Mouse (Mus musculus) spleen, postnatal 4 days (tissue): ENCODE results near the gene Chac1.
A peak's percentile ranks its signal among the peaks of the same experiment; 100 is the strongest.

Source experiments
- DNase-seq, 2 experiments: peaks; one replicate each; pipeline ENCODE4 v3.0.0; 2022; ENCODE audit warnings: low spot score in 2 of 2

The Chac1 gene

GRCm38 (mm10) chr2:119350555-119351486, at the start of gene Chac1:
Chac1 (plus strand) TSS chr2:119351229.
- peak; percentile 87 to 89 for DNase-seq

DNA sequence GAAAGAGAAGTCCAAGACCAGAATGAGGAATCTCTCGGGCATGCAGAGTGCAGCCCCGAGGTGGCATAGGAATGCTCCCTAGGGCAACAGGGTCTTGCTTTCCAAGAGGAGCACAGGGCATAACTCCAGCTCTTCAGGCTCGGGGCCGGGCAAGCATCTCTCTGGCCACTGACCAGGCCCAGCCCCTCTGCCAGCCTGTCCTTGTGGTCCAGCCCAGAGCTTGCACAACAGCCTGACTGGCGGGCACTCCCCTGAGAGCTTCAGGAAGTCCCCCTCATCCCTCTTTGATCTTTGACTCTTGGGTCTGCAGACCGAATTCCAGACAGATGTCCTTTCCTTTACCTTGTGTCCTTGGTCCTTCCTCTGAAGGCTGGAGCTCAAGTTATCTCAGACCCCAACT, 48.2 kb upstream of the Chac1 start:
- DNase-seq: no peak

DNA sequence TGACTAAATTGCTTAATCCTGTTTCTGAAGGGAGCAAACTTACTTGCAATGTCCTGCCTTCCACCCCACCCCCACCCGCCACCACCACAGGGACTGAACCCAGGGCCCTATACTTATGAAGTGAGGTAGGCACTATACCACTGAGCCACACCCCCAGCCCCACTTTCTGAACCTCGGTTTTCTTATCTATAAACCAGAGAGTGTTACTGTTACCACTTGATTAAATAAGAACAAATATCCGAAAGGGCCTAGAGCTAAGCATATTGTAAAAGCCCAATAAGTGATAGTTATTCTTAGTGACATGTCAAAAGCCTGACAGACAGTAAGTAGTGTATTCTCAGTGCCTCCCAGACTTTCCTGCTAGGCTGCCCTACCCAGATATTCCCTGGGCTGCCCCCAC, 46.6 kb upstream of the Chac1 start:
- no peak for DNase-seq

GRCm38 (mm10) chr2:119304798-119305208, 46.2 kb upstream of the Chac1 start:
- no peak for DNase-seq

- no peak for DNase-seq
These were observed 39.5 kb upstream of the Chac1 start for GRCm38 (mm10) chr2:119311544-119311943.

- DNase-seq: no peak
These were observed 38.6 kb upstream of the Chac1 start for GRCm38 (mm10) chr2:119312380-119312958.

GRCm38 (mm10) chr2:119313780-119314479, 37.1 kb upstream of the Chac1 start:
- no peak for DNase-seq

DNA sequence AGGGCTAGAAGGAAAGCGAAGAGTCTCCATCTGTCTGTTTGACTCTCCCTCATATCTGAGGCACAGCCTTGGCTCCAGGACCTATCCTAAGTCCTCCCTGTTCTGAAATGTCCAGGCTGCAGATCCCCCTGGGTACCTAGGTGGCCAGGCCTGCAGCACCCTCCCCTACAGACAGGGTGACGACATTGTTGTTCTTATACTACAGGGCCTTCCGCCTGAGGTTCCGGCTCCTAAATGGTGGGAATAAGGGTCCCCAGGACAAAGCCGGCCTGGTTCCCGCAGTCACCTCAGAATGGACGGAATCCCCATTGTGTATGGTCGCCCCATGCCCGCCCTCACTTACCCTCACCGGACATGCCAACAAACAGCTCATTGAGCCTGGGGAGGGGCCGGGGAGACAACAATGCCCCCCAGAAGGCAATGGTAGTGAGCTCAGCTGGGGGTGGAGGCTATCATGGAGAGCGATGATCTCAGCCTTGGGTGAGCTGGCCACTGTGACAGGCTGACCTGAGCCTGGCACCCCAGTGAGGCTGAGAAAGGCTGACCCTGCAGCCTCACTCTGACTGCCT, 36.2 kb upstream of the Chac1 start:
- no peak for DNase-seq

- no peak for DNase-seq
These were observed 32.9 kb upstream of the Chac1 start for GRCm38 (mm10) chr2:119318043-119318710.

GRCm38 (mm10) chr2:119320571-119320970, 30.5 kb upstream of the Chac1 start:
- DNase-seq: peak in 1 of 2 experiments; percentile 61

GRCm38 (mm10) chr2:119321771-119322586, 29.1 kb upstream of the Chac1 start:
- no peak for DNase-seq

GRCm38 (mm10) chr2:119322587-119323300, 28.3 kb upstream of the Chac1 start:
- peak; percentile 45 to 77 for DNase-seq

GRCm38 (mm10) chr2:119323866-119324575, 27.0 kb upstream of the Chac1 start:
- peak in 1 of 2 experiments; percentile 74 for DNase-seq

DNA sequence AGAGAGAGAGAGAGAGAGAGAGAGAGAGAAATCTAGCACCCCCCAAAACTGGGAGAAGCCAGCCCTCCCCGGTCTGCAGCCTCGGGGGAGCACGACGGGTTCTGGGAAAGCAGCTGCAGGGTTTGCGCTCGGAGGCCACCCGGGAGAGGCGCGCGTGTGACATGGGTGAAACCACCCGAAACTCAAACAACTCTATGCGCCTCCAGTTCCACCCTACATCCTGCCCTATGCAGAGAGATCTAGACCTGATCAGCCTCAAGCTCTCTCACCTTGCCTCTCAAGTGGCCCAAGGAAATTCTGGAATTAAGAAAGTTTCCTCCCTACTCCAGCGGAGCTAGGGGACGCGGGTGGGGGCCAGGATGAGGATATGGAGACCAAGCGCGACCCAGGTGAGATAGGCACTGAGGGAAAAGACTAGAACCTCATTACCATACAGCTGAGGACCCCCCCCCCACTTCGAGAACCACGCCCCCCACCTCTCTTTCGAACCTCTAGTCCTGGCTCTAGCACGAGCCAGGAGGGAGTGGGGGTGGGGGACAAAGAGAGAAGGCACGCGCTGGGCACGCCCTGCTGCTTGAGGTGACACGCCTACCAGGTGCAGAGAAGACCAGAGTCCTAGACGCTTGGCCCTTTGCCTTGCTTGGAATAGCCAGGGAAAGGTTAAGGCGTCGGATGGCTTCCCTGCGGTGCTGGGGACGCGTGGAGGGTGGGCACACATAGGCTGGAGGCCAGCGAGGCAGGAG, 26.3 kb upstream of the Chac1 start:
- peak in 1 of 2 experiments; percentile 67 for DNase-seq

- DNase-seq: peak in 1 of 2 experiments; percentile 71
These were observed 25.4 kb upstream of the Chac1 start, which contains the start of gene Dll4 for GRCm38 (mm10) chr2:119325568-119326143. Dll4 (plus strand) TSS chr2:119325784.

GRCm38 (mm10) chr2:119326161-119327101, 24.6 kb upstream of the Chac1 start:
- DNase-seq: peak in 1 of 2 experiments; percentile 69

DNA sequence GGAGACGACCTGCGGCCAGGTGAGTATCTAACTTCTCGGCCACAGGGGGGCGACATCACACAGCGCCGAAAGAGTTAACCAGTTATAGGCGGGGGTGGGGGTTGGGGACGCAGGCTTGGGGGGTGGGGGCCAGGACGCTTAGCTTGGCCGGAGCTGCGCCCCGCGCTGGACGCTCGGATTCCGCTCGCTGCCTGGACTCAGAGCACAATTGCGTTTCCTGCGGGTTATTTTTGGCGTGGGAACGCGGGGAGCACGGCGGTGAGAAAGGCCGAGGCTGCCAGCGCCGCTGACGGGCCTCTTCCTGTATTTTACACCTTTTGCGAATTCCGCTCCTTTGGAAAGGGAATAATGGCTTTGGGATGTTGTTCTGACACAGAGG, 23.9 kb upstream of the Chac1 start:
- peak in 1 of 2 experiments; percentile 67 for DNase-seq
